Mouse (Mus musculus) G1E-ER4 (cell line): ENCODE results near the gene Nptx1. TPM values are rescaled to one million over a fixed set of nuclear protein-coding genes. Genes with fewer than 3 reads are reported as not detected.

Source experiments
- GATA1 ChIP-seq: IDR thresholded peaks from one replicate; pipeline ENCODE4 v1.8.0; 2012; ENCODE audit warnings: low read length, inconsistent platforms
- polyA plus RNA-seq: library from polyadenylated mRNA; stranded (reverse); fragments of >175 nt; gene quantifications from 2 replicates; pipeline ENCODE4 v1.2.3, GENCODE M21; 2012

Nptx1 gene
- polyA plus RNA-seq, 1 experiment, result not detected

DNA sequence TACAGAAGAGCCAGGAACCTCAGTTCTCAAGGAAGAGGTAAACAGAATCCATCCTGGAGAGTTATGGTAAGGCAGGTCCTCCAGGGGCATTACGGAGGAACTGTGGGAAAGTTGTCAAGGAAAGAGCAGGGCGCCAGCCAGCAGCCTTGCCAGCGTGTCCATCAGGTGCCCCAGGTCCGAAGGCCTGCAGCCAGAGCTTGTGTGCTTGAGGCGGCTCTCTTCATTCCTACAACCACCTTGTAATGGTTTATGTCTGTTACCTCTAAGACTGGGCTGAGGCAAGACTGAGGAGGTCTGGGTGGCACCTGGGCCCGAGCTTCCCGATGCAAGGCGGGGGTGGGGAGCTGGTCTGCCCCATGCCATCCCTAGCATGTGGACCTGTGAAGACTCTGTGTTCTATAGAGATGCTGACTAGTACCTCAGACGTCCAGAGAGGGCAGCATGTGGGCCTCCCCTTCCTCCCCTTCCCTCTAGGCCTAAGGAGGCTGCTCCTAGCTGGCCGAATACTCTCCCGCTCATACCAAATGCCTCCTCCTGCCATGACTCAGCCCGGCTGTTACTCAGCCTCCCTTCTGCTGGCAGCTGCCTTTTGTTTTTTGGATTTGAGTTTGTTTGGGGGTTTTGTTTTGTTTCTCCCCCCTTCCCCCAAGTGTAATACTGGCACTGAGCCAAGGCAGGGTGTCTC, 30.7 kb downstream of the Nptx1 start:
- no peak for TF ChIP-seq GATA1

DNA sequence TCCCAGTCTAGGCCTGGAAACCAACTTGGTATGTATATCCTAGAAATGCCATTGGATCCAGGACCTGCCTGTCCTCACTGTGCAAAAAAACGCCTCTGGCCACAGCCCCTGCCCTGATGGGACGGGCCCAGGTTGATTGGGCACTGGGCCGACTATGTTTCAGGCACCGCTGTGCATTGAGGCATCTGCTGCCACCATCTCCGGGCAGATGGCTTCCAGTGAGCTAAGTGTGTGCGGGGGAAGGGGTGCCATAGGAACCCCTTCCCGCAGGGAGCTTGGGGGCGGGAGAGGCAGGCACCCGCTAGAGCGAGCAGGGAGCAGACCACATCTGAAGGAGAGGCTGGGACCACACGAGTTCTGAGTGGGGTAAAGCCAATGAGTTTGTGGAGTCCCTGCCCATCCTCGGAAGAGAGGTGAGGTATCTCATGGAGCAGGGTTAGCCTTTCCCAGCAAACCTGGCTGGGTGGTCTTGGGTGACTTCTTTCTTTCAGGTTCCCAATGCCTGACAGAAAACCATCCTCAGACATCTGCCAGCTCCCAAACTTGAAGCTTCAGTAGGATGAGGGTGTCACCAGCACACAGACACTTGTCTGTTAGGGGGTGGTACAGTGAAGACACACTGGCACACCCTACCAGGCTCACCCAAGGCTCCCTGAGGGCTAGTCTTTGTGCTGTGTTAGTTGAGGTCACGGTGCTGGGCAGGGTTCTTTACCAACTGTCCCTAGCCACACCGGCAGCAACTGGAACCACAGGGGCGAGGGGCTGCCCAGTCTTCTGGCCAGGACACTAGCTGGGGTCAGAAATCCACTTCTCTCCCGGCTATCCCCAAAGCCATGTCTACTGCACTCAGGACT, 31.5 kb downstream of the Nptx1 start:
- TF ChIP-seq GATA1, result no peak

DNA sequence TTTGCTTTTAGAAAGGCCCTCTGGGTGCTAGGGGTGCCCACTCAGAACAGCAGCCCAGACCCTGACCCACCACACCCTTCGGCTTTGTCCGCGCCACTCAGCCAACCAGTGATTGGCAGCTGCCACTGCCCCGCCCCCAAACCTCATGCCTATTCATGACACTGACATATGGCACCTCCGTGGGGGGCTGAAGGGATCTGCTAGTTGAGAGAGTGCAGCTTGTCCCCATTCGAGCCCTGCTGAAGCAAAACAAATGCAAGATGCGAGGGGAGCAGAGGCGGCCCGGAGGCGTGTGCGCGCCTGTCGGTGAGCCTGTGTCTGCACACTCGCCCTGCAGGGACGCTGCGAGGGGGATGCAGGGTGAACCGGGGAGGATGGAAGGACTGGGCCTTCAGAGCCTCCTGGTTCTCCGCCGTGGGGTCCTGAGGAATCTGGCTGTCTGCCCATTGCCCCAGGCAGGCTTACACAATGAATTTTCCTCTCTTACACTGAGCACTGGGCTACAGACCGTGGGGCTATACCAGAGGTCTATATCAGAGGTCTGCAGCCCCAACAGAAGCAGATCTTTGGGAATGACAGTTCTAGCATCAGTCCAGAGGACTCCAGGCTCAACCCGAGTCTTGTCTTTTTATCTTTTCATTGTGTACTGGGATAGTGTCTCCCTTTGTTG, 32.5 kb downstream of the Nptx1 start:
- no peak for TF ChIP-seq GATA1

GRCm38 (mm10) chr11:119514108-119514860, 33.3 kb downstream of the Nptx1 start:
- no peak for TF ChIP-seq GATA1

DNA sequence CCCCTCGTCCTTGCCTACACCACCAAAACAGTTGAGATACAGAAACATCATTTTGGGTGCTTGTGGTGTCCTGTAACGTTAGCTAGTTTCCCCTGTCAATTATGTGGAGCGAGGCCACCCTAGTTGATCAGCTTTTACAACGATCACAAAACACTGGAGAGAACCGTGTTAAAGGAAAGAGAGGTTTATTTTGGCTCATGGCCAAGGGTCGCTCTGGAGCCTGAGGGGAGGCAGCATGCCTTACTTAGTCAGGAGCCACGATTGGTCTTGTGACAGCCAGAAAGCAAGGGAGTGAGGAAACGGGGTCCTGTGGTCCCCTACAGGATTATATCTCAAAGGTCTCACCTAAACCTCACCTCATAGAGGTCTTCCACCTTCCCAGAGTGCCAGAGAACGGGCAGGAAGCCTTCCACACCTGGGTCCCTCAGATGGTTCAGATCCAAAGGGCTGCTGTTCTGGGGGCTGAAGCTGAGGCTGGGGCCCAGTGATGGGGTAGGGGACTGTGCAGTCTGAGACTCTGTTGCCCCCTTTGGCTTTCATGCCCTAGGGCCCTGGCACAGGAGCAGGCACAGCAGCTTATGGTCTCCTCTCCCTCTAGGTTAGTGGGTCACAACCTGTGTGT, 34.4 kb downstream of the Nptx1 start:
- TF ChIP-seq GATA1, result no peak

DNA sequence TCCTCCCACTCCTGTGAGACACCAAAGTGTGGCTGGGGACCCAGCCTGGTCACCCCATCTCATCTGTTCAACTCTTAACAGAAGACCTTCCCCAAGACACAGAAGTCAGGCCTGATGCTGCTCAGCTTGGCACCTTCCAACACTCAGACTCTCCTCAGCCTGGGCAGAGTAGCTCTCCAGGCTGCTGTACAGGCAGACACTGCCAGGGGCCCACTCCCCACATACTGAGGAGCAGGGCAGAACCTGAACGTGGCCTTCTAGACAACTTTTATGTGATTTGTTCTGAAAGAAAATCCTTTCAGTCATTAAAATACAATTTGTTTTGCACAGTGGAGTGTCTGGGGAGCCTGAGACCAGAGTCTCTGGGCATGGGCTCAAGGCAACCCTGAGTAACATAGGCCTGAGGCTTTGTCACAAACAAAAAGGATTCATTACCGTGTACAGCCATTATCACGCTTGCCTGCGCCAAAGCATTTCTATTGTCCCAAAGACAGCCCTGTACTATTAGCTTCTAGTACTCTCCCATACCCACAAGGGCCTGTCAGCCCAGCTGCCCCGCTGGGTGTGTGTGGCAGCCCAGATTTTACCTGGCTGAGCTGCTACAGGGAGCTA, 38.3 kb downstream of the Nptx1 start:
- TF ChIP-seq GATA1, result no peak

GRCm38 (mm10) chr11:119507772-119508171, 39.8 kb downstream of the Nptx1 start:
- TF ChIP-seq GATA1, result no peak

DNA sequence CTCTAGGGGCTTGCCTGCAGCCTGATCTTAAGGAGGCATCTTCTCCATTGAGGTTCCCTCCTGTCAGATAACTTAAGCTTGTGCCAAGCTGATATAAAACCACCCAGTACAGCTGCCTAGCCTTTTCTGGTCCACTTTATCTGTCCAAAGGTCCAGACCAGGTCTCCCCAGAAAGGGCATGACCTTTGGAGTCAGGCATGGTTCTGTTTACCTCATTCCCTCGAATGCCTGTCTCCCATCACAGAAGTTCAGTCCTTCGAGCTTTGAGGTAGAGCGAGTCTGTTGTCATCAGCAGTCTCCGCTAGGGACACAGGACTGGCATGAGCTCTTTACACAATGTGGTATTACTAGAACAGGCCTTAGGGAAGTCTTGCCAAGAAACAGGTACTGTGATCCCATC, 41.2 kb downstream of the Nptx1 start:
- TF ChIP-seq GATA1, result no peak

DNA sequence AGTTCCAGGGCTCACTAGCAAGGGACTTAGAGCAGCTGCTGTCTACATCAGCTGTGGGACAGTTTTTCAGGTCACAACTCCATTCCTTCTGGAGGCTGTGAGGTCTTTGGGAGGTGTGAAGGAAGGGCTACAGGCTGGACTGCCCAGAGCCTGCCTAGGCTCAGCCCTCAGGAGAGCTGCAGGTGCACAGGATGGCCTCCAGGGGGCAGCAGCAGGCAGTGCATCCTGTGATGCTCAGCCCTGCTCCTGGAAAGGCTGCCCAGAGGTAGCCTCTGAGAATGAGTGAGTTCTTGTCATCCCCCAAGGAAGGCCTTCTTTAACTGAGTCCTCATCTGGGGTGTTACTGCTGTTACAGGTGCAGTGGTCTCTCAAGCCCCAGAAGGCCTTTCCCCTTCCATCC, 43.9 kb downstream of the Nptx1 start:
- no peak for TF ChIP-seq GATA1

DNA sequence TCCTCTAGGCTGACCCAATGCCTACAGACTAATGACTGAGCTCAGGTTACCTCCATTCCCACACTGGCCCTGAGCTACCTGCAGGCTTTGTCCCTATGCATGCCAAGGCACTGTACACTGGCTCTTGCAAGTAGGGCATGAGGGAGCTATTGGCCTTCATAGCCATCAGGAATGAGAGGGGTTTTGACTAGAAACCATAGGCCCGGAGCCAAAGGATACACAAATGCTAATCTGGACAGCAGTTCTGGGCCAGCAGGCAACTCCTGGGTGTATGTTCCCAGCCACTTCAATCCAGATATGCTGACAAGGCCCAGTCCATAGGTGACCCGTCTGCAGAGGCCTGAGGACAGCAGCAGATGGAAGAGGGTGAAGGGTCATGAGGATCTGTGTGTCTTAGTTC, 47.5 kb downstream of the Nptx1 start:
- TF ChIP-seq GATA1, result no peak

- TF ChIP-seq GATA1, result no peak
Observed at GRCm38 (mm10) chr11:119499297-119499696, 48.3 kb downstream of the Nptx1 start.

- no peak for TF ChIP-seq GATA1
Observed at GRCm38 (mm10) chr11:119497451-119497850, 50.1 kb downstream of the Nptx1 start.

DNA sequence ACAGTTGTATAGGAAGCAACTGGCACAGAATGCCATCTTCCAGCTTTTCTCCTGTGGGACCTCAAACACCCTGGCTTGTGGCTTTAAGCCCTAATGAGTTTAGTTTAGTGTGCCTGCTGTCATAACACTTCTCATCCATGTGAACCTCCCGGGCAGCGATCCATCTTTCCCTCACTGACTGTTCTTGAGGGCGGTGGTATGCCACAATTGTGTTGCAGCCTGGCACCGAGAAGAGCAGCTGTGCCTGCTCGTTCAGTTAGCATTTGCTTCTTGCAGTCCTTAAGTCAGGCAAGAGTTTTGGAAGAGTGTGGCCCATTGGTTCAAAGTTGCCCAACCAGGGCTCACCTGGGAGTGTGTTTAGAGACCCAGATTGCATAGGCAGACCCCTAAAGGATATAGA, 51.4 kb downstream of the Nptx1 start:
- no peak for TF ChIP-seq GATA1

- TF ChIP-seq GATA1, result no peak
Observed at GRCm38 (mm10) chr11:119493516-119493915, 54.0 kb downstream of the Nptx1 start.

GRCm38 (mm10) chr11:119492830-119493229, 54.7 kb downstream of the Nptx1 start:
- no peak for TF ChIP-seq GATA1

GRCm38 (mm10) chr11:119491690-119492087, 55.9 kb downstream of the Nptx1 start:
- no peak for TF ChIP-seq GATA1
